Mouse (Mus musculus) B cell, adult 62 days (primary cell): ENCODE results near the gene Hist1h2ah. TPM values are rescaled to one million over a fixed set of nuclear protein-coding genes. Genes with fewer than 3 reads are reported as not detected.

Source experiments
- total RNA-seq: library from RNA; stranded (reverse); gene quantifications from 4 replicates; pipeline ENCODE4 v1.2.4, GENCODE M21; 2023

Gene Hist1h2ah
- 15.9 to 84.2 TPM (median 37.8 TPM) in 4 replicates for total RNA-seq

DNA sequence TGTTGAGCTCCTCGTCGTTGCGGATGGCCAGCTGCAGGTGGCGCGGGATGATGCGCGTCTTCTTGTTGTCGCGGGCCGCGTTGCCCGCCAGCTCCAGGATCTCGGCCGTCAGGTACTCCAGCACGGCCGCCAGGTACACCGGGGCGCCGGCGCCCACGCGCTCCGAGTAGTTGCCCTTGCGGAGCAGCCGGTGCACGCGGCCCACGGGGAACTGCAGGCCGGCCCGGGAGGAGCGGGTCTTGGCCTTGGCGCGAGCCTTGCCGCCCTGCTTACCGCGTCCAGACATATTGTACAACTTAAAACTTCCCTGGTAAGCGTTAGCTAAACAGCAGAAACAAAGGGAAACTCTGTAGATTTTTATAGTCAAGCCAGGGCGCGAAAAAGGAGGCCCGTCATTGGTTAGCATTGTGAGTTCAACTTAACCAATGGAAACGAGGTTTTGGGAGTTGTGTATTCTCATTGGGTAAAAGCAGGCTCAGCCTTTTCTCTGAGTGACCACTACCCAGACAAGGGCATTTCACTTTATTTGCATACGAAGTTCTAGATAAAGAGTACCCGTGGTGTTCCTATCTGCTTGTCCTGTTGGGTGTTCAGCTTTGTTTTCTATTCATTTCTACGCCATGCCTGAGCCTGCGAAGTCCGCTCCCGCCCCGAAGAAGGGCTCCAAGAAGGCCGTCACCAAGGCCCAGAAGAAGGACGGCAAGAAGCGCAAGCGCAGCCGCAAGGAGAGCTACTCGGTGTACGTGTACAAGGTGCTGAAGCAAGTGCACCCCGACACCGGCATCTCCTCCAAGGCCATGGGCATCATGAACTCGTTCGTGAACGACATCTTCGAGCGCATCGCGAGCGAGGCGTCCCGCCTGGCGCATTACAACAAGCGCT is at the start of gene Hist1h2ah, which contains the start of gene Hist1h2bk:
Gene Hist1h2ah (minus strand): TSS at position 302 of the 882 bp plus-strand sequence.
Gene Hist1h2bk (plus strand): TSS at position 604 of the 882 bp plus-strand sequence.

DNA sequence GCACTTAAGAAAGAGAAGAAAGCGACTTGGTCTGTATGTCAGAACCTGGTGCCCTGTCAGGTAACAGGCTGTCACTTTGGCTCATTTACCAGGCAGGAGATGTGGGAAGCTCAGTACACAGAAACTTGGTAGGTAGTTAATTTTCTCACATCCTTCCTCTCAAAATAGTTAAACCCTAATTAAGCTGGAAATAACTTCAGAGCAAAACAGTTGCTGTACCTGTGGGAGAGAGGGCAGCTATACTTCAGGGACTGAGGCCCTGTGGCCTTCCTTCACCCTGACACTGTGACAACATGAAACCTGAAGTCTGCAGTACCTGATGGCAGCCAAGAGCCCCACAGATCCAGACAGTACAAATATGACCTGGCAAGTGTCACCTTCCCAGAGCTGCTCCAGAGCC is 48.8 kb upstream of the Hist1h2ah start, which contains the start of gene Vmn1r188:
Gene Vmn1r188 (plus strand): TSS at position 301 of the 400 bp plus-strand sequence.

GRCm38 (mm10) chr13:22042568-22043502 is 7.5 kb upstream of the Hist1h2ah start, which contains the start of the genes Hist1h2ag and Hist1h2bj:
Gene Hist1h2ag (minus strand): TSS chr13:22042944.
Gene Hist1h2bj (plus strand): TSS chr13:22043214.

DNA sequence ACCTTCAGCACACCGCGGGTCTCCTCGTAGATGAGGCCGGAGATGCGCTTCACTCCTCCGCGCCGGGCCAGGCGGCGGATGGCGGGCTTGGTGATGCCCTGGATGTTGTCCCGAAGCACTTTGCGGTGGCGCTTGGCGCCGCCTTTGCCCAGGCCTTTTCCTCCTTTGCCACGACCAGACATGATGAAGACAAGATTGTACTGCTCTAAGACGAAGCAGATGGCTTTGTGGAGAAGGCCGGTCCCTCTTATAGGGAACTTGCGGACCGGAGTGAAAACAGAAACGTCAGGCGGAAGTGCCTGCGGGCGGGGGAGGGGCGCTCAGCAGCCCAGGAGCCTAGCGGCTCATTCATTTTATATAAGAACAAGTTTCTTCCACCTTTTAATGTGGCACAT is 5.8 kb upstream of the Hist1h2ah start, which contains the start of gene Hist1h4i:
Gene Hist1h4i (minus strand): TSS at position 221 of the 395 bp plus-strand sequence.

GRCm38 (mm10) chr13:22009642-22010041 is 25.7 kb downstream of the Hist1h2ah start, which contains the start of gene Prss16:
Gene Prss16 (minus strand): TSS chr13:22009742.

Other genes starting within 250 kb of the Hist1h2ah start
- gene Hist1h2an, start 248.3 kb downstream of the Hist1h2ah start, total RNA-seq, result 30.2 to 44.7 TPM (median 33.5 TPM) in 4 replicates
- gene Hist1h2bp, start 248.1 kb downstream of the Hist1h2ah start, total RNA-seq, result 32.1 to 51.1 TPM (median 41.4 TPM) in 4 replicates
- gene Hist1h2bq, start 225.4 kb downstream of the Hist1h2ah start, total RNA-seq, result 160 to 195 TPM (median 178 TPM) in 4 replicates
- gene Hist1h2ao, start 225.1 kb downstream of the Hist1h2ah start, total RNA-seq, result 204 to 263 TPM (median 252 TPM) in 4 replicates
- gene Hist1h4m, start 223.8 kb downstream of the Hist1h2ah start, total RNA-seq, result 296 to 419 TPM (median 357 TPM) in 4 replicates
- 56.0 to 117 TPM (median 97.2 TPM) in 4 replicates for gene Hist1h4n, start 203.4 kb downstream of the Hist1h2ah start, total RNA-seq
- gene Hist1h2ap, start 202.1 kb downstream of the Hist1h2ah start, total RNA-seq, result 44.1 to 82.7 TPM (median 54.3 TPM) in 4 replicates
- 158 to 191 TPM (median 175 TPM) in 4 replicates for gene Hist1h2br, start 201.8 kb downstream of the Hist1h2ah start, total RNA-seq
- gene Zfp184, start 90.5 kb downstream of the Hist1h2ah start, total RNA-seq, result 3.0 to 4.9 TPM (median 3.4 TPM) in 4 replicates
- not detected in 4 replicates for gene Pom121l2, start 54.4 kb downstream of the Hist1h2ah start, total RNA-seq
- 0.46 to 0.83 TPM (median 0.70 TPM) in 3 of 4 replicates, not detected in the other for gene Prss16, start 25.8 kb downstream of the Hist1h2ah start, total RNA-seq
- gene Hist1h2bk, start 302 bp upstream of the Hist1h2ah start, total RNA-seq, result 28.7 to 55.1 TPM (median 42.1 TPM) in 4 replicates
- gene Hist1h4i, start 5.8 kb upstream of the Hist1h2ah start, total RNA-seq, result 97.8 to 119 TPM (median 108 TPM) in 4 replicates
- gene Hist1h2ag, start 7.4 kb upstream of the Hist1h2ah start, total RNA-seq, result 63.9 to 101 TPM (median 83.8 TPM) in 4 replicates
- gene Hist1h2bj, start 7.6 kb upstream of the Hist1h2ah start, total RNA-seq, result 47.6 to 80.0 TPM (median 65.2 TPM) in 4 replicates
- gene Vmn1r188, start 48.9 kb upstream of the Hist1h2ah start, total RNA-seq, result not detected in 4 replicates
- gene Vmn1r189, start 70.3 kb upstream of the Hist1h2ah start, total RNA-seq, result not detected in 4 replicates
- not detected in 4 replicates for gene Vmn1r191, start 148.4 kb upstream of the Hist1h2ah start, total RNA-seq
- gene Vmn1r192, start 155.6 kb upstream of the Hist1h2ah start, total RNA-seq, result not detected in 4 replicates
- gene Vmn1r193, start 187.6 kb upstream of the Hist1h2ah start, total RNA-seq, result not detected in 4 replicates
- not detected in 4 replicates for gene Vmn1r194, start 208.6 kb upstream of the Hist1h2ah start, total RNA-seq
- not detected in 4 replicates for gene Vmn1r195, start 235.0 kb upstream of the Hist1h2ah start, total RNA-seq